Mouse (Mus musculus) fibroblast of lung, adult 2 months (primary cell): ENCODE measurements around the gene Hoxa5.

ENCODE experiments used
- DNase-seq: peaks from one replicate; pipeline ENCODE4 v3.0.0-alpha.2; 2011; ENCODE audit warnings: low read depth

Gene Hoxa5

DNA sequence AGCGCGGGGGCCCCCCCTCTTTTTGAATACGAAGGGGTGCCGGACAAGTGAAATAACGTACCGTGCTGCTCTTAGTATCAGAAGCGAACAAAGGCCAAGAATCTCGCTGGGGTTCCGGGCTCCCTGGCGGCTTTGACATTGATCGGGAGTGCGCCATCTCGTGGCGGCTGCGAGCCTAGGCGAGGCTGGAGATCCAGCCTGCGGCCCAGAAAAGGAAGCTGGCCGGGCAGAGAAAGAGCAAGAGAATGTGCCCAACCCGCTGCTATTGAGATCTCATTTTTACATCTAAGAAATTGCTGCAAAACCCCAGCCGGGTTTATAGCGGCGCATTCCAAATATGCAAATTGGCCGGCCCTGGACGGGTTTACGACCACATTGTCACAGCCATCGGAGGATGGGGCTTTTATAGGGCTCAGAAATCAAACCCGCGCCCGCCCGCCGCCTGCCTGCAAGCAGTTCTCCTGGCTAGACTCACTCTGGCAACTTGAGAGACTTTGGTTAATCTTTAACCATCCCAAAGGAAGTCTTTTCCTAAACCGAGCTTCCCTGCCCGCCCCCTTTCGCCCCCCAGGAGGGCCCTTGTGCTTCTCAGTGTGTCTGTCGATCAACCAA is 36.1 kb upstream of the Hoxa5 start, which contains the start of gene Hoxa10:
Gene Hoxa10, minus strand, starts transcription at position 466 of the 612 bp plus-strand sequence.
- no peak for DNase-seq

DNA sequence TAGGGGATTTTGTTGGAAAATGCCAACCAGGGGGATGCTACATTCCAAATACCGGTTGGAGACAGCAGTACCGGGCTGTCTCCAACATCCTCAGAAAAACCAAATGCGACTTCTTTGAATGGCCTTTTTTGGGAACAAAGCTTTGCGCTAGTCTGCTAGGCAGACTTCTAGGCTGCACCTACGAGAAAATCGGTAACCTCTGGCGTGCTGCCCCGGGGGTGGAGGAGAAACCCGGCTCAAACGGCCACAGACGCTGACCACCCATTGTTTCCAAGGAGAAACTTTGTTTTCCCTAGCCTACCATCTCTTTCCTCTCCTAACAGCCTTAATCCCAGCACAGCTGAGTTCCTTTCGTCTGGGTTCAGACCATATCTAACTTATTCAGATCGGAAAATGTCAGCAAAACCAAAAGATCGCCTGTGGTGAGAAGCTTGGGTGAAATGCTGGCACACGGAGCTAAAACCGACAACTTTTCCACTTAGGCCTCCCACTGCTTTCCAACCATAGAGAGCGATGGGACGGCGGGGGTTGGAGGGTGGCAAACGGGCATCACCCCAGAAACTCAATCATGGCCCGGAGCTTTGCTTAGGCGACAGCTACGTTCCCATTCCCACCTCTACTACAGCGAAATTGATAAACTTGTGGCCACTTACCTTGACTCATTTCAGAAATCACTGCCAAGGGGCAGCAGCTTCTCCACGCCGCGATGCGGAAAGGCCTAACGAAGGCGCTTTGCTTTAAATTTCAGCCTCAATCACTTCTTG is 35.4 kb upstream of the Hoxa5 start:
- DNase-seq, result no peak

DNA sequence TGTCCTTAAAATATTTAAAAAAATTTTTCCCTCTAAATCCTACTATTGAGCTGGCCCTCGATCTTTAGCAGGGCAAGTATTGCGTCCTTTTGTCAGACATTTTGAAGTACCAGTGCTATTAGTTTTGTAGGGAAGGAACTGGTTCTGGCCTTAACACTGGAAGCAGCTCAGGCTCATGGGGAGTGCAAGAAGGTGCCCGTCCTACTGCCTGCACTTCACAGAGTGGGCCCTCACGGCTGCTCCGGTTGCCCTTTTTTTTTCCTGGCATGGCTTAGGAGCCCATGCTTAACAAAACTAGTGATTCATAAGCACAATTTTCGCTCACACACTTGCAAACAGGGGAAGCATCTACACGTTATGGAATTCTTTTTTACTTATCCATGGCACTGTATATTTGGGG is 34.6 kb upstream of the Hoxa5 start:
- no peak for DNase-seq

DNA sequence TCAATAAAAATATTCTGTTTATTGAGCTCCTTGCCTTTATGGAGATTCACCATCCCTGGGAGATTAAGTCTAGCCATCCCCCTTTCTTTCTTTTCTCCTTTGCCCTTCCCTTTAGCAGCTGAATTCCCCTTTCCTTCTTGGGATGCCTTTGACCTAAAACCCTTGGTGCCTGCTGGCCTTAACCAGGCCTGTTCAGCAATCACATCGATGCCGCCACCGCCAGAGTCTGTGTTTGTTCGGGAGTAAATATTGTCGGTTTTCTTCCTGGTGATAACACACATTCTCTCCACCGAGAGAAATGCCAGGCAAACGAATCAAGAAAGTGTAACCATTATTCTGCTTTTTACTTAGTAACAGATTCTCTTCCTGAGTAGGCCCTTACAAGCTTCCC is 33.8 kb upstream of the Hoxa5 start:
- DNase-seq, result no peak

DNA sequence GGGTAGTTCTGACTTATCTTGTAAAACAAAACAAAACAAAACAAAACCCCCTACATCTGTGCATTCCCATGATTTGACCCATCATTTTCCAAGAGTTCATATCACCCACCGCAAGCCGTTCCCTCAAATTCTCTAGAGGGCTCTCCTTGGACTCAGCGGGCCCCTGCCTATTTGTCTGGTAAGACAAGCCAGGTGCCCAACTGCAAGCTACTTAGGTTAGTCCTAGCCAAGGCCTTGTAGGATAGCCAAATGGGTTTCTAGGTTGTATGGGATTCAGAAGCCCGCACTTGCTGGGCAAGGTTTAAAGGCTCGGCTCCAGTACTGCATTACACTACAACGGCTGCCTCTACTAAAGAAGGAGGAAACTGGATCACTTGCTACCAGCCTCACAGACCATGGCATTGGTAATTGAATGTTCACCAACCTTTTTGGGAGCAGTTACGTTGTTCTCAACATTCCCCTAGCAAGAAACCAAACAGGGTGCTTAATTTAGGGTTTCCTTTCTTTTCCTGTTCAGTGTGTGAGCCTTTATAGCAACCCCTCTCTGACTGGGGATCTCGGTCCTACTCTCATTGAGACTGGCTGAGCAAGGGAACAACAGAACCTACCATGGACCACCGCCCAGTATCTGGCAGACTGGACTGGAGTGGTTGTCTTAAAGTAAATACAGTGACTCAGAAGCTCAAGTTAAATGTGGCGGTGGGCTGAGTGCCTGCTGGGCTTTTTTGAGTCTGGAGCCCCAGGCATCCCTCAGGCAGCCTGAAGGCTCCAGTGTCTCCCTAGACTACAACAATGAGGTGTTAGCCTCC is 33.2 kb upstream of the Hoxa5 start:
- no peak for DNase-seq

DNA sequence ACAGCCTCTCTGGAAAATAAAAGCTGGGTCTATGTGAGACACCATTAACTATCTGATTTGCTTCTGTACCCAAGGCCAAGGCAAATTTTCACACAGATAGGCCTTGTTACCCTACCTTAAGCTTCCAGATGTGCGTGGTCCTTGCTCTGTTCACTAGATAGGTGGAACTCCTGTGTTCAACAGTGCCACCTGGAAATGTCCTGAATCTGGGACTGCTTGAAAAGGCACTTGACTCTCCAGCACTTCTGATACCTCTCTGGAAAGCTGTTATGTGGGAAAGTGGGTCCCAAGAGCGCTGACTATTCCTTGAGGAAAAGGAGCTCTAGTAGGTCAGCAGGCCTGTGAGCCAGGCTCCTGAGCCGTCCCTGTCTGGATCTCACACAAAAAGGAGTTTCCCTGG is 32.4 kb upstream of the Hoxa5 start:
- DNase-seq, result no peak

DNA sequence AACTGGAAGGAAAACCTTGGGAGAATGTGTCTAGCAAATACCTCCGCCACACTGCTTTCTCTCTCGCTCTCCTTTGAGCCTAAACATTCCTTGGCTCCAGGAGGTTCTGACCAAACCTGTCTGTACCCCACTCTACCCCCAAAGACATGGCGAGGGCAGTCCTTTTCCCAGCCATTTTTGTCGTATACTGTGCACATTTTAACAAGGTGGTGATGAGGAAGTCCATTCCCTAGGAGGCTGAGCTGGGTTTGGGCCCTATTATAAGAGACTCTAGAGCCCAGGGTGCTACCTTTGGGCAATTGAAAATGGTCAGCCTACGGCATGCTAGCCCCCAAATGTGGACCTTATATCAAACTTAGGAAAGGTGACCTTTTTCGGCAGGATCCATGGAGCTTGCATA is 31.5 kb upstream of the Hoxa5 start:
- no peak for DNase-seq

DNA sequence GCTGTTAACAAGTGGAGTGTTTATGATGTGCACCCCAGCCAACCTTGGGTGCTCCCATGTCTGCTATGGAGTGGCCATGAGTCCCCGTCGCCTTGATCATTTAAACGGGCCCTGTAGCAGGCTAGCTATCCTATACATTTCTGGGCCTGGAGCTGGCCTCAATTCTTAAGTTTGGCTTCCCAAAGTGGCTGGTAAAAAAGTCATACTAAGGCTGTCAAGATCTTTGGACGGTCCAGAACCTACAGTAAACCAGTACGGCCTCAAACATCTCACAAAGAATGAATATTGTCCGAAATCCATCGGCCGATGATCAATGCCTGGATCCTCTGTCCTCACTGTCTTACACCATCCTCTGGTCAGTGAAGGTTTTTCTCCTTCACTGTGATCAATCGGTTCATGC is 30.9 kb upstream of the Hoxa5 start:
- DNase-seq, result no peak

DNA sequence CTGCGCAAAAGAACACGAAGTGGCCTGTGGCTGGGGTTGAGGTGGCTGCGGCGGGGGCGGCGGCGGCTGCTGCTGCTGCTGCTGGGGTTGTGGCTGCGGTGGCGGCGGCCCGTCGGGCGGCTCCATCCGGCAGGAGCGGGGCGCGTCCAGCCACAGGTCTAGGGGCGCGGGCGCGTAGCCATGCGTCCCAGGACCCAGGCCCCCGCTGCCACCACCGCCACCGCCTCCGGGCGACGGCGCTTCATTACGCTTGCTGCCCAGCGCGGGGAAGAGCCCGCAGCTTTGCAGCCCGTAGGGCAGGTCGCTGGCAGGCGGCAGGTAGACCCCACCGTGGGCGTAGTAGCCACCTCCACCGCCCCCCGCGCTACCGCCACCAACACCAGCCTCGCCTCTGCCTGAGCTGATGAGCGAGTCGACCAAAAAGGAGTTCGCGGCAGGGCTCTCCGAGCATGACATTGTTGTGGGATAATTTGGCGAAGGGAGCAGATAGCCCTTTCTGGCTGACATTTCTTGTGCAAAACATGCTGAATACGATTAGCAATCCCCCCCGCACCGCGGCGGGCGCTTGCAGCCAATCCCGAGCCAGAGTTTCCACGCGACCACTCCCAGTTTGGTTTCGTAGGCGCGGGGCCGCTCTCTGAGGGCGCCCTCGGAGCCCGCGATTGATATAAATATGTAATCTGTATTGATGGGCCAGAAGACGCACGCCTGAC is 30.2 kb upstream of the Hoxa5 start:
- DNase-seq, result no peak

DNA sequence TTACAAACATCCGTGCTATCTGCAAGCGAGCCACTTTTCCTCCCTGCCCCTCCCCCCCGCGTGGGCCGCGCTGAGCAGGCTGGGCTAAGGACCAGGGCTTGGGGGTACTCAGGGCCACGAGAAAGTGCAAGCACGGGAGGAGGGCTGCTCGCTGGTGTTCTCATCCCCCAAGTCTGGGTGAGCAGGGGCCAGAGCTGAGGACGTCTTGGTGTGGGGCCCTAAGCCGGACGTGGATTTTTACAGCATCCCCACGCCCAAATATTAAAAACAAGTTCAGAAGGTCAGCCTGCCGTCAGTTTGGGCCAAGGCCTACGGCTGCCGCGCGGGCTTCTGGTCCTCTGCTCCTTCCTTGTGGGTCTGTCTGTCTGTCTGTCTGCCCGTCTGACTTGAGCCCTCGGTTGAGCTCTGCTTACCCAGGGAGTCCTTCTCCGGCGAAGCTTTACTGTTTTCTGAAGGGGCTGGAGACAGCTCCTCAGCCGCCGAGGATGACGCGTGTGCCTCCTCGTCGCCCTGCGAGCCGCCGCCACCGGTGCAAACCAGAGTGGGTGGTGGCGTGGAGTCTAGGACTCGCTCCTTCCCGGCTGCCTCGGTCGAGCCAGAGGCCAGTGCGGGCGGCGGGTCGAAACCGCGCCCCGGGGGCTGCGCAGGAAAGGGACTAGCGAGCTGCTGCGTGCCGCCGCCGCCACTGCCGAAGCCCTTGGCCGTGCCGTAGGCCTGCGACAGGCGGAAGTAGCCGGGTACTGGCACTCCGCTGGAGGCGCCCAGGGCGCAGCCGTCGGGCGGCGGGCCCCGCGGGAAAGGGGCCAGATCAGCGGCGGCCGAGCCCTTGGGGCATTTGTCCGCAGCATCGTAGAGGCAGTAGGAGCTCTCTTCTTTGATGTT is 29.4 kb upstream of the Hoxa5 start:
- DNase-seq, result no peak

DNA sequence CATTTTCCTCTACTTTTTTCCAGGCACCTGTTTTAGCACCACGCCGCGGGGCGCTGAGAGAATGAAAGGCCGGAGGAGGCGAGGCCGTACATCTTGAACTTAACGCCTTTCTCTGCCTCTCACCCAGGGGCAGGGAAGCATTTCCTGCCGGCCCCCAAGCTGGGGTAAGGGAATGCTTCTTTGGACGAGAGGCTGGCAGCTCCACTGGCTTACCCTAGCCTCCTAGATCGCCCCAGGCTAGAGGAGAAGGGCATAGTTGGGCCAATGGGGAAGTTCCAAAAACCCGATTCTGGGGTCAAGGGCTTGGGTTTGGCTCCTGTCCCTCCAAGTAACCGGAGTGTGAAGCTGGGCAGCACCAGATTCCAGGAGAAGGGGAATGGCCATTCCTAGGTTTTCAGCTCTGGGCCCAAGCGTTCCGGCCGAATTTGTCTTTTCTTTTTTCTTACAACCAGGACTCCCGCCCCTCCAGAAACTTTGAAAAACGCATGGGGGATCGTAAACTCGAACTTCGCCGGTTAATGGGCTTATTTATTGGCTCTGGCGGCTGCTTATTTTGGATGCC is 28.7 kb upstream of the Hoxa5 start:
- DNase-seq, result no peak

DNA sequence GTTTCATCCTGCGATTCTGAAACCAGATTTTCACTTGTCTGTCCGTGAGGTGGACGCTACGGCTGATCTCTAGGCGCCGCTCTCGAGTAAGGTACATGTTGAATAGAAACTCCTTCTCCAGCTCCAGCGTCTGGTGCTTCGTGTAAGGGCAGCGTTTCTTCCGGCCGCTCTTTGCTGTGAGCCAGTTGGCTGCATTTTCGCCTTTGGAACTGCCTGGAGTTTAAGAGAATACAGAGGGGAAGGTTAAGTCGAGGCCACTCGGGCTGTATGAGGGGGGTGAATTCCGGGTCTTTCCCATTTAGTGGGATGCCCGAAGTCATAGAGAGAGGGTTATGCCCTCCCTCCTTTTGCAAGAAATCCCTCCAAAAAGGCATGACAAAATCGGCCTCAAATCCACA is 28.2 kb upstream of the Hoxa5 start:
- no peak for DNase-seq

DNA sequence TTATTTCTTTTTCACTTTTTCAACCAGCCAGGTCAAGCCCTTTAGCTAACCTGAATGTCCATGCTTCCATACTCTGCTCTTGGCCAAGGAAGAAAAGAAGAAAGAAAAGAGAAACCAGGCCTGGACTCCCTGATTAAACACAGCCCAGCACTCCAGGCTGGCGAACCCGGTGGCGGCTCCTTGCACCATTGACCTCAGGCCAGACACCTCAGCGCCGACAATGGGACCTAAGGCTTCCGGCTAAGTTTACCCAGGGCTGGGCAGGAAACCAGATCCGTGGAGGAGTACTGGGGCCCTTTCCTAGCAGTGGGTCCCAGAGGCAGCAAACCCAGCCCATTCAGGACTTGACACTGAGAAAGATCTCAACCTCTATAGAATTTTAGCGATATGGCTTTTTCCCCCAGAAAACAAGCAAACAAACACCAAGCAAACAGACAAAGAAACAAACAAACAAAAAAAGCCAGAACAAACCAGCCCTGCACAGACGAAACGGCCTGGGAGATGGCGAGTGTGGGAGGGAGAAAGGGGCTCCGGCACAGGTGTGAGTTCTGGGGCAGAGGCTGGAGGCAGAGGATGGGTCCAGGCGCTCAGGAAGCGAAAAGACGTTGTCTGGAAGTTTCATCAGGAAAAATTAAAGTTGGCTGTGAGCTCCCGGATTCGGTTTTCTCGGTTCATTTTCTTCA is 27.6 kb upstream of the Hoxa5 start:
- DNase-seq, result no peak

DNA sequence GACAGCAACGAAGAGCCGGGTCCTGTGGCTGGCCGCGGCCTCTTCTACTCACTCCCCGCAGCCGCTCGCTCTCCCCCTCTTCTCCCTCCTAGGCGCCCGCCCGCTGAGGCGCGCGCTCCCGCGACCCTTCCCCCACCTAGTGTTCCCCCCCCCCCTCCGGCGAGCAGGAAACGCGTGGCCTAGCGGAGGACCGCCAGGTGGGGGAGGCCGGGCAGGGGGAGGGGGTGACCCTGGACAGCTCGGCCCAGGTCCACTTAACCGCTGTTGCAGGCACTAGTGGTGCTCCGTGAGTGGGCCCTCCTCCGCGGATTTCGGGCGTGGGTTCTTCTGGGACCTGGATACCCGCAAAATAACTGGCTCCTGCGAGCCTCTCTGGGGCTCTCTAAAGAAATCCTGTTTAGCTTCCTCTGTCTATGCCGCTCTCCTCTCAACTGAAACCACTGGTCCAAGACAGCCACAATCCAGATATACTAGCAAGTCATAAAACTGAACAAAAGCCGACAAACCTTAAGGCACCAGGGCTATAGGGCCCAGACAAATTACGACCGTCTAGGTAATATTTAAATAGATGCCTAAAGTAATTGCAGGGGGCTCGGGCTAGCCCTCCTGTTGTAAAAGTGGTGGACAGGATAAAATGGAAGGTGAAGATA is 26.3 kb upstream of the Hoxa5 start, which contains the start of gene Hoxa9:
Gene Hoxa9, minus strand, starts transcription at position 574 of the 650 bp plus-strand sequence.
- no peak for DNase-seq

DNA sequence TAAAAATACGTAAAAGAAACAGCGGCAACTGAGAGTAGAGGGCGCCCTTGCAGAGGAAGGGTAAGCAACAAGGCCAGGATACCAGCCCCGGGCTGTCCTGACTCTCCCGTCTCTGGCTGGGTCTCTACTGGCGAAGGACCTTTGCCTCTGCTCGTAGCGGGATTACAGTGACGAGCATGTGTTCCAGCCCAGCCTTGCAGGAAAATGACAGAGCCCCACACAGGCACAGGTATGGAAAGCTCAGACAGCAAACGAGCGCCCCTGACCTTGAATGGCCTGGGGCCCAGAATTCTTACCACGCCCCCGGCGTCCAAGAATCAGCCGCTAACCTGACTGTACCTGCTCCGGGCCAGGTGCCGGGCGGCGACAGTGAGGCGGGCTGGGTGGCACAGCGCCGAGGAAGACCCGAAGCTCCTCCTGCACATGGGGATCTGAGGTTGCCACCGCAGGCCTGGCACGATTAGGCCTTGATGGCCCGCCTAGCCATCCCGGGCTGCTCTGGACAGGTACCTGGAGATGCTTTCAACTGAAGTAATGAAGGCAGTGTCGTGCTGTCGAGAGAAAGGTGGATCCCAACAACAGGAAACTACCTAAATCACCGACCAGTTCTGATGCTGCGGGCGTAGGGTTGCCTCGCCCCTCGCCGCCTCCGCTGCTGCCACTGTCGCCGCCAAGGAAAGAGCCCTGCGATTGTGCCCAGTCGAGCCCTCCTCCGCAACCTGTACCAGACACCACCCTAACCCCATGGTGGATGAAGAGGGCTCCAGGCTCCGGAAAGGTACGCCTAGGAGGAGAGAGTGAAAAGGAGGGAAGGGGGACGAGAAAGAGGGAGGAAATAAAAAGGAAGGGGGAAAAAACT is 25.4 kb upstream of the Hoxa5 start:
- no peak for DNase-seq

DNA sequence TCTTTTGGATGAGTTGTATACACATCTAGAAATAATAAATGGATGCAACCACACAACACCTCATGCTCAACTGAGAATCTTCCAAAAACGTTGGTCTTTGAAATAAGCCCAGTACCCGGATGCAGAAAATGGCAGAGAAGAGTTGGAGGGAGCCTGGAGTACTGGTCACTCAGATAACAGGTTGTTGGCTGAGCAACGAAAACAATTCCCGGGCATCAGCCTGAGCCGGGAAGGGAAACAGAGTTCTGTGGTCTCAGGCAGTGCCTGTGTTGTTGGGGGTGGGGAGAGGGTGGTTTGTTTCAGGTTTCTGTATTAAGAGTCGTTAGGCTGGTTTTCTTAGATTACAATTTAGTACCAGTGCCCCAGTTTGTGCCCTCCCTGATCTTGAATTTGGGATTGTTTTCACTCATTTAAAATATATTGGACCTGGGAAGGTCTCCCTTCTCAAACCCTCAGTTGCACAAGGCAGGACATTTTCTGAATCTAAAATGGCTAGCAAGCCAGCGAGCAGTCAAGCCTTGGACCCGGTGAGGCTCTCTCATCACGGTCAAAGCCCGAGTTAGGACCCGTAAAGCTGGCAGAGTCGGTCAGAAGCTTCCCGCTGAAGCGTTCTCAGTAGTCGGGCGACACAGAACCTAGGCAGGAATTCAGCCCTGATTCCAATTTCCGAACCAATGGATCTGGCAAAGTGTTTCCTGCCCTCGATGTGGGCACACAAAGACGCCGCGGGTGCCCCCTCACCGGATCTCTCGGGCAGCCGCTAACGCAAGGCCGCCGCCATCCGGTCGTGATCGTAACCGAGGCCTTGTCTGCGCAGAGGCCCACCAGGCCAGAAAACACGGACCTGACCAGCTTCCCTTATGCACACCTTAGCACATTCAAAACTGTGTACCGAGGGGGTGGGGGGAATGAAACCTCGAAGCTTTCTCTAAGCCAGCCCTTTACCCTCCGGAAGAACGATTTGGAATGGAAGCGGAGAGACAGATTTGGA is 24.4 kb upstream of the Hoxa5 start:
- no peak for DNase-seq

DNA sequence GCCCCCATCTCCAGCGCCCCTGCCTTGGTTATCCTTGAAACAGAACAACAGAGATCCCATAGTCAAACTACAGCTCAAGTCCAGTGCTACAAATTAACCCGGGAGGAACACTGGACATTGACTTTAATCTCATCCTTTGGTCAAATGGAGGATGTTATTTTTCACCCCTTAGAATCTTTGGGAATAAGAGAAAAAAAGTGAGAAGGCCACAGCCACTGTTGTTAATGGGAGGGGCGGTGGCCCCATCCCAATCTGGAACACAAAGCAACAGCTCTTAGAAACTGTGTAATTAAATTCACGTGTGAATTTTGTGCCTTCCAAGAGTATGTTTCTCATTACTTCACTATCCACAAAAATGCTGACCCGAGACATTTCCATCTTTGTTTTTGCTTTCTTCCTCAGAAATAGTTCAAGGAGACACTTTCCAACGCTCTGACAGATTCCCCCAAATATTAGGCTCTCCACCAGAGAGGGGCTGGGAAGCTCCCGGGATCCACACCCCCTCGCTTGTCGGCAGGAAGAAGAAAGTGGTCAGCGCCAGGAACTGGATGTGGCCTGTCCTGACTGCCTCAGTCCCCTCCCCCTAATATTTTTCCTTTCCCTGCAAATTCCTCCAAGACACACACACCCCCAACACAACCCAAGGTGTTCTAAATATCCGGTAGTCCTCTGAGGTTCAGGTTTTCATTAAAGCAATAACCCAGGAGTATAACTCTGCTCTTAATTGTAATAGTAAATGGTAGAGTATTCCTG is 23.3 kb upstream of the Hoxa5 start:
- no peak for DNase-seq
